Comparison of ENCODE assay signal across 8 mouse cellular contexts in genomic region chr7:44501563-44502115, GRCm38 (mm10). TPM values are rescaled to one million over a fixed set of nuclear protein-coding genes. Genes with fewer than 3 reads are reported as not detected.
DNase-seq lines count a peak whose midpoint lies in the region; ATAC-seq lines count a peak whose summit lies in the region.

No protein-coding gene starts in this region.

- H3K4me3 ChIP-seq in kidney, embryonic 15.5 days (replicated peaks) = no peak overlapping the region
- no peak overlapping the region for H3K4me3 ChIP-seq in limb, embryonic 10.5 days
- H3K4me3 ChIP-seq in midbrain, embryonic 16.5 days (ENCODE audit: low read depth, low read length) = no peak overlapping the region

- no peaks in the 10 kb centered on the region for H3K36me3 ChIP-seq in kidney, embryonic 15.5 days
- no peaks in the 10 kb centered on the region for H3K36me3 ChIP-seq in limb, embryonic 10.5 days
- no peaks in the 10 kb centered on the region for H3K36me3 ChIP-seq in midbrain, embryonic 16.5 days (ENCODE audit: control insufficient read depth, insufficient read depth, low read length)

- H3K4me2 ChIP-seq in kidney, embryonic 15.5 days = no peak overlapping the region
- H3K4me2 ChIP-seq in midbrain, embryonic 16.5 days (ENCODE audit: low read length) = no peak overlapping the region

- 36% methylated on average over 5 of the region's 5 CpGs for WGBS in kidney, embryonic 15.5 days
- 44% methylated on average over 5 of the region's 5 CpGs for WGBS in limb, embryonic 10.5 days
- WGBS in midbrain, embryonic 16.5 days = 46% methylated on average over 5 of the region's 5 CpGs

- no peak for ATAC-seq in kidney, embryonic 15.5 days (replicated peaks; ENCODE audit: low FRiP score)
- peak; percentile 50 to 54; a peak in 2 of 4 replicates for ATAC-seq in hematopoietic stem cell, adult 5-6 weeks (replicated peaks in 1 of 2; ENCODE audit: insufficient read depth in 1 of 2, low FRiP score in 2 of 2, low TSS enrichment in 1 of 2, low read depth in 1 of 2, poor library complexity in 2 of 2, severe bottlenecking in 2 of 2)
- peak; percentile 36; the same call in 1 of the 2 replicates for ATAC-seq in midbrain, embryonic 16.5 days

- H3K4me1 ChIP-seq in kidney, embryonic 15.5 days = peaks cover 8% of the 10 kb centered on the region; the same call in 1 of the 2 replicates
- peaks cover 11% of the 10 kb centered on the region for H3K4me1 ChIP-seq in limb, embryonic 10.5 days
- peaks cover 7% of the 10 kb centered on the region for H3K4me1 ChIP-seq in midbrain, embryonic 16.5 days (ENCODE audit: control insufficient read depth, insufficient read depth, low read length)

- H3K9me3 ChIP-seq in kidney, embryonic 15.5 days (replicated peaks) = no peaks in the 10 kb centered on the region
- H3K9me3 ChIP-seq in limb, embryonic 10.5 days (replicated peaks) = no peaks in the 10 kb centered on the region
- H3K9me3 ChIP-seq in midbrain, embryonic 16.5 days (replicated peaks; ENCODE audit: control insufficient read depth, low read length, poor library complexity, severe bottlenecking) = no peaks in the 10 kb centered on the region

- peak; percentile 61 for DNase-seq in kidney, adult 9 months
- peak; percentile 80 for DNase-seq in ZHBTc4 (ENCODE audit: low read depth, low spot score)
- peak; percentile 57 for DNase-seq in embryo, embryonic 11.5 days (ENCODE audit: low read depth, low spot score)
- peak; percentile 80 for DNase-seq in limb, embryonic 10.5 days (ENCODE audit: low spot score)
- DNase-seq in telencephalon, adult 2 months (ENCODE audit: low read depth, low spot score) = peak; percentile 55

- no peak overlapping the region for H3K27ac ChIP-seq in kidney, embryonic 15.5 days
- H3K27ac ChIP-seq in limb, embryonic 10.5 days = no peak overlapping the region
- no peak overlapping the region for H3K27ac ChIP-seq in midbrain, embryonic 16.5 days (ENCODE audit: low read length)

- H3K27me3 ChIP-seq in kidney, embryonic 15.5 days = peaks cover 5% of the 10 kb centered on the region; the same call in 1 of the 2 replicates
- H3K27me3 ChIP-seq in limb, embryonic 10.5 days (ENCODE audit: low read depth, poor library complexity, severe bottlenecking) = peaks cover 22% of the 10 kb centered on the region
- H3K27me3 ChIP-seq in midbrain, embryonic 16.5 days (ENCODE audit: control insufficient read depth, insufficient read depth, low read depth, low read length) = no peaks in the 10 kb centered on the region

- H3K9ac ChIP-seq in kidney, embryonic 15.5 days = no peak overlapping the region
- H3K9ac ChIP-seq in midbrain, embryonic 16.5 days (ENCODE audit: low read depth, low read length) = no peak overlapping the region

RNA-seq across cellular contexts. Expression of gene Fam71e1, which starts 5.3 kb away (rescaled TPM):
- 14.3 and 16.5 TPM in 2 replicates for polyA plus RNA-seq in kidney, embryonic 15.5 days (2015; fragmentation: Nextera tagmentation; extraction: Ambion mirVana)
- 17.6 TPM in 1 of 2 replicates, not detected in the other for total RNA-seq in hematopoietic stem cell, adult 5-6 weeks (2017)
- 10.6 and 16.5 TPM in 2 replicates for polyA plus RNA-seq in limb, embryonic 10.5 days (2016; fragmentation: Nextera tagmentation; extraction: Ambion mirVana)
- polyA plus RNA-seq in midbrain, embryonic 16.5 days (2015; fragmentation: Nextera tagmentation; extraction: Ambion mirVana) = 24.2 and 29.8 TPM in 2 replicates

RNA-seq across cellular contexts. Expression of gene Emc10, which starts 5.3 kb away (rescaled TPM):
- 113 and 120 TPM in 2 replicates for polyA plus RNA-seq in kidney, embryonic 15.5 days (2015; fragmentation: Nextera tagmentation; extraction: Ambion mirVana)
- total RNA-seq in hematopoietic stem cell, adult 5-6 weeks (2017) = 30.3 and 44.3 TPM in 2 replicates
- 78.6 and 91.4 TPM in 2 replicates for polyA plus RNA-seq in limb, embryonic 10.5 days (2016; fragmentation: Nextera tagmentation; extraction: Ambion mirVana)
- polyA plus RNA-seq in midbrain, embryonic 16.5 days (2015; fragmentation: Nextera tagmentation; extraction: Ambion mirVana) = 121 and 137 TPM in 2 replicates

RNA-seq across cellular contexts. Expression of gene Mybpc2, which starts 22.8 kb away (rescaled TPM):
- 0.16 and 0.27 TPM in 2 replicates for polyA plus RNA-seq in kidney, embryonic 15.5 days (2015; fragmentation: Nextera tagmentation; extraction: Ambion mirVana)
- total RNA-seq in hematopoietic stem cell, adult 5-6 weeks (2017) = not detected in 2 replicates
- 0.05 and 0.11 TPM in 2 replicates for polyA plus RNA-seq in limb, embryonic 10.5 days (2016; fragmentation: Nextera tagmentation; extraction: Ambion mirVana)
- polyA plus RNA-seq in midbrain, embryonic 16.5 days (2015; fragmentation: Nextera tagmentation; extraction: Ambion mirVana) = 0.16 and 0.17 TPM in 2 replicates

RNA-seq across cellular contexts. Expression of gene Spib, which starts 30.2 kb away (rescaled TPM):
- polyA plus RNA-seq in kidney, embryonic 15.5 days (2015; fragmentation: Nextera tagmentation; extraction: Ambion mirVana) = 0.16 TPM in 1 of 2 replicates, not detected in the other
- total RNA-seq in hematopoietic stem cell, adult 5-6 weeks (2017) = 0.25 TPM in 1 of 2 replicates, not detected in the other
- polyA plus RNA-seq in limb, embryonic 10.5 days (2016; fragmentation: Nextera tagmentation; extraction: Ambion mirVana) = 0.20 TPM in 1 of 2 replicates, not detected in the other
- polyA plus RNA-seq in midbrain, embryonic 16.5 days (2015; fragmentation: Nextera tagmentation; extraction: Ambion mirVana) = not detected in 2 replicates

RNA-seq across cellular contexts. Expression of gene Josd2, which starts 33.9 kb away (rescaled TPM):
- polyA plus RNA-seq in kidney, embryonic 15.5 days (2015; fragmentation: Nextera tagmentation; extraction: Ambion mirVana) = 72.5 and 78.9 TPM in 2 replicates
- 19.0 and 20.4 TPM in 2 replicates for total RNA-seq in hematopoietic stem cell, adult 5-6 weeks (2017)
- polyA plus RNA-seq in limb, embryonic 10.5 days (2016; fragmentation: Nextera tagmentation; extraction: Ambion mirVana) = 72.6 and 73.3 TPM in 2 replicates
- 39.5 and 39.6 TPM in 2 replicates for polyA plus RNA-seq in midbrain, embryonic 16.5 days (2015; fragmentation: Nextera tagmentation; extraction: Ambion mirVana)
